Mouse (Mus musculus) gastrocnemius, postnatal 36 days (tissue): ENCODE results near the gene Ccser1. TPM values are rescaled to one million over a fixed set of nuclear protein-coding genes. Genes with fewer than 3 reads are reported as not detected.

Experiments
- DNase-seq, 2 experiments: peaks; one replicate each; pipeline ENCODE4 v3.0.0; 2022
- intact Hi-C: fragments of 180-260 bp; cut with DNase I; formaldehyde crosslinking; loops from one replicate; pipeline ENCODE4 v1.15.1; 2025
- total RNA-seq, 2 experiments: library from RNA; stranded (reverse); gene quantifications; 2 replicates each; pipeline ENCODE4 v1.2.3; 2021

The Ccser1 gene
- total RNA-seq, 2 experiments from 2014 or later = 0.52 to 1.3 TPM

- intact Hi-C loops = no loop called here
- DNase-seq = no peak
Observed at GRCm38 (mm10) chr6:61427490-61427889, 247.4 kb downstream of the Ccser1 start.

- intact Hi-C loops = no loop called here
- DNase-seq = no peak
Observed at GRCm38 (mm10) chr6:61430881-61431725, 251.0 kb downstream of the Ccser1 start.

GRCm38 (mm10) chr6:61431726-61431984 lies 251.5 kb downstream of the Ccser1 start:
- DNase-seq = no peak
- intact Hi-C loops = no loop called here

GRCm38 (mm10) chr6:61432167-61432566 lies 252.0 kb downstream of the Ccser1 start:
- no peak for DNase-seq
- intact Hi-C loops = no loop called here

- intact Hi-C loops = no loop called here
- no peak for DNase-seq
Observed at GRCm38 (mm10) chr6:61432703-61433102, 252.6 kb downstream of the Ccser1 start.

GRCm38 (mm10) chr6:61438165-61438564 lies 258.0 kb downstream of the Ccser1 start:
- intact Hi-C loops = no loop called here
- no peak for DNase-seq

GRCm38 (mm10) chr6:61471371-61472152 lies 291.4 kb downstream of the Ccser1 start:
- intact Hi-C loops = no loop called here
- DNase-seq = no peak

- DNase-seq = no peak
- intact Hi-C loops = no loop called here
Observed at GRCm38 (mm10) chr6:61485336-61485735, 305.2 kb downstream of the Ccser1 start.

- intact Hi-C loops = no loop called here
- DNase-seq = no peak
Observed at GRCm38 (mm10) chr6:61491979-61492821, 312.1 kb downstream of the Ccser1 start.

GRCm38 (mm10) chr6:61493386-61493785 lies 313.3 kb downstream of the Ccser1 start:
- intact Hi-C loops = no loop called here
- no peak for DNase-seq

GRCm38 (mm10) chr6:61515310-61515709 lies 335.2 kb downstream of the Ccser1 start:
- intact Hi-C loops = no loop called here
- no peak for DNase-seq

GRCm38 (mm10) chr6:61521587-61521986 lies 341.5 kb downstream of the Ccser1 start:
- DNase-seq = no peak
- intact Hi-C loops = no loop called here

GRCm38 (mm10) chr6:61522108-61522507 lies 342.0 kb downstream of the Ccser1 start:
- DNase-seq = no peak
- intact Hi-C loops = no loop called here

- intact Hi-C loops = no loop called here
Observed at GRCm38 (mm10) chr6:61523748-61524493, 343.8 kb downstream of the Ccser1 start.

GRCm38 (mm10) chr6:61540732-61541131 lies 360.6 kb downstream of the Ccser1 start:
- intact Hi-C loops = no loop called here
- no peak for DNase-seq

More at GRCm38 (mm10) chr6:61523748-61524493, 343.8 kb downstream of the Ccser1 start:
- DNase-seq = no peak

GRCm38 (mm10) chr6:61543459-61544044 lies 363.4 kb downstream of the Ccser1 start:
- intact Hi-C loops = no loop called here
- no peak for DNase-seq

- intact Hi-C loops = no loop called here
Observed at GRCm38 (mm10) chr6:61567551-61567950, 387.4 kb downstream of the Ccser1 start.

GRCm38 (mm10) chr6:61567967-61568366 lies 387.8 kb downstream of the Ccser1 start:
- DNase-seq = no peak

More at GRCm38 (mm10) chr6:61567551-61567950, 387.4 kb downstream of the Ccser1 start:
- DNase-seq = no peak

GRCm38 (mm10) chr6:61581696-61582095 lies 401.6 kb downstream of the Ccser1 start:
- intact Hi-C loops = no loop called here

More at GRCm38 (mm10) chr6:61567967-61568366, 387.8 kb downstream of the Ccser1 start:
- intact Hi-C loops = no loop called here

GRCm38 (mm10) chr6:61588999-61589398 lies 408.9 kb downstream of the Ccser1 start:
- intact Hi-C loops = no loop called here
- DNase-seq = no peak

More at GRCm38 (mm10) chr6:61581696-61582095, 401.6 kb downstream of the Ccser1 start:
- no peak for DNase-seq
